Mouse (Mus musculus) neural tube, embryonic 14.5 days (tissue): Measurements from ENCODE around the gene Selenoo. TPM values are rescaled to one million over a fixed set of nuclear protein-coding genes. Genes with fewer than 3 reads are reported as not detected.

Experiments
- ATAC-seq: fragments of 200-750 bp; cut with Nextera tagmentation; 2 replicates; pipeline ENCODE4 v1.8.0; 2017; ENCODE audit warnings: low read depth, mild to moderate bottlenecking, moderate TSS enrichment, moderate library complexity
- H3K27ac ChIP-seq: fragments of 300-500 bp; sonication (generic); 2 replicates; pipeline ENCODE4 v1.5.1; 2014; ENCODE audit warnings: low read depth, mild to moderate bottlenecking, control low read depth, low read length, moderate library complexity, mixed read lengths
- H3K27me3 ChIP-seq: fragments of 300-500 bp; sonication (generic); 2 replicates; pipeline ENCODE4 v1.6.1; 2014; ENCODE audit warnings: low read length; ENCODE audit not compliant: control insufficient read depth, insufficient read depth
- H3K36me3 ChIP-seq: fragments of 300-500 bp; sonication (generic); 2 replicates; pipeline ENCODE4 v1.6.1; 2014; ENCODE audit warnings: low read length, mixed read lengths; ENCODE audit not compliant: control insufficient read depth, insufficient read depth
- H3K4me1 ChIP-seq: fragments of 300-500 bp; sonication (generic); 2 replicates; pipeline ENCODE4 v1.6.1; 2014; ENCODE audit warnings: low read length; ENCODE audit not compliant: control insufficient read depth, insufficient read depth
- H3K4me2 ChIP-seq: fragments of 300-500 bp; sonication (generic); 2 replicates; pipeline ENCODE4 v1.6.1; 2014; ENCODE audit warnings: mild to moderate bottlenecking, low read depth, low read length, control low read depth
- H3K4me3 ChIP-seq: fragments of 300-500 bp; sonication (generic); 2 replicates; pipeline ENCODE4 v1.5.1; 2014; ENCODE audit warnings: low read depth, low read length, control low read depth, mixed read lengths
- H3K9ac ChIP-seq: fragments of 300-500 bp; sonication (generic); replicated peaks from 2 replicates; pipeline ENCODE4 v1.6.1; 2014; ENCODE audit warnings: low read depth, mild to moderate bottlenecking, control low read depth, low read length, mixed read lengths
- H3K9me3 ChIP-seq: fragments of 300-500 bp; sonication (generic); 2 replicates; pipeline ENCODE4 v1.6.1; 2016; ENCODE audit warnings: low read length; ENCODE audit not compliant: control insufficient read depth
- WGBS: fragments of 180-500 bp; shearing (Covaris S2); extraction: QIAGEN DNeasy Blood & Tissue Kit; methylation state at CpG from one replicate; pipeline ENCODE4 v1.1.7; 2014; 5-methylcytosine and 5-hydroxymethylcytosine counted together
- polyA plus RNA-seq: library from polyadenylated mRNA; unstranded; fragments of >200 nt; fragmentation: Nextera tagmentation; extraction: Ambion mirVana; gene quantifications from 2 replicates; pipeline ENCODE4 v1.2.1, GENCODE M21; 2014

Selenoo gene
- polyA plus RNA-seq, 1 experiment from 2014 or later = 23.9 TPM

GRCm38 (mm10) chr15:89073993-89074603 lies 14.8 kb upstream of the Selenoo start:
- Histone ChIP-seq H3K27me3 (no peaks in the 10 kb centered on the region), H3K9me3 (no peaks in the 10 kb centered on the region), H3K36me3 (no peaks in the 10 kb centered on the region), H3K4me3 (no peak overlapping the region), H3K4me1 (peaks cover 24% of the 10 kb centered on the region), H3K27ac (no peak overlapping the region), H3K4me2 (no peak overlapping the region), H3K9ac (no peak overlapping the region; the same call in 1 of the 2 replicates)
- WGBS = 83% methylated on average over 10 of the region's 10 CpGs
- no peak for ATAC-seq

DNA sequence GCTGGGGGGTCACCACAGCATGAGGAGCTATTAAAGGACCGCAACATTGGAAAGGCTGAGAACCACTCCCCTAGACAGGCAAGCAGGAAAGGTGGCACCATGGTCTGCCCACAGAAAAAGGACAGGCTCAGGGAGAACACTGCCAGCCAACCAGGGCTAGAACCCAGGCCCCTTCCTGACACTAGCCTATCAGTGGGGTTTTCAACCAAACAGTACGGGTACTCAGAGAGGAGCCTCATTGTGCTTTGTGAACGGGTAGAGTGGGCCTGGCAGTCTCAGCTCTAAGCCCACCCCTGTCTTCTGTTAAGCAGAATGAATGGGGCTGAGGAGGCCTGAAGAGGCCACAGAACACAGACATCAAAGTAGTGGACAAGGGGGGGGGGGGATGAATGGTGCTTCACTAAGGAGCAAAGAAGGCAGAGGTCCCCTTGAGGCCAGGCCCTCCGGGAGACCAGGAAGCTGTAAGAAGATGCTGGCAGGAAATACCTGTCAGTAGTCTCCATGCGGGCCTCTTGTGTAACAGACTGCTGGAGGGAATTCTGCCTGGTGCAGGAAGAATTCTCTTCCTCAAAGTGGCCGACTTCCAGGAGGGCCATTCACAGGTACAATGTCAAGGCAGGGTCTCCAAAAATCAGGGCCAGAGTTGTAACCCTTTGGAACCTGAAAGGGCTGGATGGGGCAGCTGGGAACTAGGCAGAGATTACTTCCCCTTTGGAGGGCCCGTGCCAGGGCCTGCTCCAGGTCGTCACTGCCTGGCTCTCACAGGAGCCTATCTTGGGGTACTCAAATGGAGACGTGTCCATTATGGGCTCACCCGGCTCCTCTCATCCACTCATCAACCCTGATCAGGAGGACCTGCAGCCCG lies 14.0 kb upstream of the Selenoo start, which contains the start of gene Trabd:
Gene Trabd, plus strand, starts transcription at position 512 of the 865 bp plus-strand sequence.
- 31% methylated on average over 11 of the region's 11 CpGs for WGBS
- ATAC-seq = no peak; the same call in 1 of the 2 replicates
- peak within 1 kb of the TSS; percentile 81 for H3K27ac ChIP-seq

GRCm38 (mm10) chr15:89075478-89076147 lies 13.3 kb upstream of the Selenoo start:
- H3K27ac ChIP-seq = peak overlapping the region; percentile 81
- H3K36me3 ChIP-seq = no peaks in the 10 kb centered on the region
- peaks cover 24% of the 10 kb centered on the region for H3K4me1 ChIP-seq
- ATAC-seq = peak; percentile 91
- H3K4me2 ChIP-seq = peak overlapping the region; percentile 87
- H3K4me3 ChIP-seq = peak overlapping the region; percentile 77
- H3K9ac ChIP-seq = peak overlapping the region; percentile 85
- H3K27me3 ChIP-seq = no peaks in the 10 kb centered on the region
- 1% methylated on average over 41 of the region's 59 CpGs for WGBS
- H3K9me3 ChIP-seq = no peaks in the 10 kb centered on the region

More for the DNA sequence above, 14.0 kb upstream of the Selenoo start, which contains the start of gene Trabd:
- H3K4me1 ChIP-seq = peaks cover 24% of the 10 kb centered on the region
- H3K4me2 ChIP-seq = peak within 1 kb of the TSS; percentile 87
- no peaks in the 10 kb centered on the region for H3K9me3 ChIP-seq
- H3K9ac ChIP-seq = peak within 1 kb of the TSS; percentile 85
- H3K4me3 ChIP-seq = peak within 1 kb of the TSS; percentile 77
- no peaks in the 10 kb centered on the region for H3K27me3 ChIP-seq
- H3K36me3 ChIP-seq = no peaks in the 10 kb centered on the region

GRCm38 (mm10) chr15:89076156-89076731 lies 12.6 kb upstream of the Selenoo start:
- no peaks in the 10 kb centered on the region for H3K27me3 ChIP-seq
- H3K9me3 ChIP-seq = no peaks in the 10 kb centered on the region
- peak overlapping the region; percentile 87 for H3K4me2 ChIP-seq
- peak overlapping the region; percentile 81 for H3K27ac ChIP-seq
- WGBS = 0% methylated on average over 23 of the region's 39 CpGs
- H3K4me3 ChIP-seq = peak overlapping the region; percentile 77
- peaks cover 24% of the 10 kb centered on the region for H3K4me1 ChIP-seq
- H3K36me3 ChIP-seq = no peaks in the 10 kb centered on the region
- H3K9ac ChIP-seq = peak overlapping the region; percentile 85
- peak; percentile 72 for ATAC-seq

- Histone ChIP-seq H3K4me1 (peaks cover 24% of the 10 kb centered on the region), H3K27ac (no peak overlapping the region), H3K4me2 (no peak overlapping the region), H3K4me3 (no peak overlapping the region), H3K9ac (no peak overlapping the region), H3K27me3 (no peaks in the 10 kb centered on the region), H3K36me3 (peaks cover 16% of the 10 kb centered on the region; the same call in 1 of the 2 replicates), H3K9me3 (no peaks in the 10 kb centered on the region)
- ATAC-seq = no peak
- WGBS = 78% methylated on average over 9 of the region's 9 CpGs
Observed at GRCm38 (mm10) chr15:89078208-89078836, 10.6 kb upstream of the Selenoo start.

DNA sequence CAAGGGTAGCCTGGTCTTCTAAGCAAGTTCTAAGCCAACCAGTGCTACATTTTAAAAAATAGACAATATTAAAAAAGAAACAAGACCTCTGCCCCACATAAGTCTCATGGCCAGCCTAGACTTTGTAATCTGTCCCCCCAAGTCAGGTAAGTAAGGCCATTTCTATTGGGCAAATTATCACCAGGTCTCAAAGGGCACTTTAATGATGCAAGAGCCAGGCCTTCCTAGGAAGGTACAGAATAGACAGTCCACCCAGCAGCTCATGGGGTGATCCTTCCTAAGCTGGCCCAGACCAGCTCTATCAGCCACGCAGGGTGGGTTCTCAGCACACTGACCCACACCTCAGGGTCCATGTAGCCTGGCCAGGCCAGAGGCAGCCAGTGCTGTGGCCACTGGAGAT lies 5.0 kb upstream of the Selenoo start:
- no peak for ATAC-seq
- Histone ChIP-seq H3K4me1 (0 out of 2 replicates have a peak, but pooled peaks cover 6% of the 10 kb centered on the region), H3K9ac (no peak overlapping the region), H3K9me3 (no peaks in the 10 kb centered on the region), H3K4me3 (no peak overlapping the region), H3K27ac (no peak overlapping the region), H3K36me3 (peaks cover 41% of the 10 kb centered on the region), H3K4me2 (no peak overlapping the region), H3K27me3 (no peaks in the 10 kb centered on the region)
- 100% methylated on average over 1 of the region's 1 CpGs for WGBS

DNA sequence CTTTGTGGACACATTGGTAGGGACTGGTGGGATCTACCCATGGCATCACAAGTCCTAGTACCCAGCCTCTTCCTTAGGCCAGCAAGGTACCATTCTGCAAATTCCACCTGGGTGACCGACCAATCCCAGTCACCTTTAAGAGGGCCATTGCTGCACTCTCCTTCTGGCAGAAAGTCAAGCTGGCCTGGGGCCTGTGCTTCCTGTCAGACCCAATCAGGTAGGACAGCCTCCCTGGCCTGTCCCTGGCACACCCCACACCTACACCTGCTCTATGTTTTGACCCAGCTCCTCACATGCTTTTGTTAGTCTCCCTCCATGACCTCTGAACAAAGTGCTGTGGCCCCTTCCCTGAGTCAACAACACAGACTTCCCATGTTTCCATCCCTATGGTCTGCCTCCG lies 4.1 kb upstream of the Selenoo start:
- Histone ChIP-seq H3K4me2 (no peak overlapping the region), H3K9ac (no peak overlapping the region), H3K36me3 (peaks cover 41% of the 10 kb centered on the region), H3K4me3 (no peak overlapping the region), H3K4me1 (peaks cover 8% of the 10 kb centered on the region), H3K9me3 (no peaks in the 10 kb centered on the region), H3K27ac (no peak overlapping the region), H3K27me3 (peaks cover 3% of the 10 kb centered on the region; the same call in 1 of the 2 replicates)
- 93% methylated on average over 2 of the region's 2 CpGs for WGBS
- ATAC-seq = no peak

DNA sequence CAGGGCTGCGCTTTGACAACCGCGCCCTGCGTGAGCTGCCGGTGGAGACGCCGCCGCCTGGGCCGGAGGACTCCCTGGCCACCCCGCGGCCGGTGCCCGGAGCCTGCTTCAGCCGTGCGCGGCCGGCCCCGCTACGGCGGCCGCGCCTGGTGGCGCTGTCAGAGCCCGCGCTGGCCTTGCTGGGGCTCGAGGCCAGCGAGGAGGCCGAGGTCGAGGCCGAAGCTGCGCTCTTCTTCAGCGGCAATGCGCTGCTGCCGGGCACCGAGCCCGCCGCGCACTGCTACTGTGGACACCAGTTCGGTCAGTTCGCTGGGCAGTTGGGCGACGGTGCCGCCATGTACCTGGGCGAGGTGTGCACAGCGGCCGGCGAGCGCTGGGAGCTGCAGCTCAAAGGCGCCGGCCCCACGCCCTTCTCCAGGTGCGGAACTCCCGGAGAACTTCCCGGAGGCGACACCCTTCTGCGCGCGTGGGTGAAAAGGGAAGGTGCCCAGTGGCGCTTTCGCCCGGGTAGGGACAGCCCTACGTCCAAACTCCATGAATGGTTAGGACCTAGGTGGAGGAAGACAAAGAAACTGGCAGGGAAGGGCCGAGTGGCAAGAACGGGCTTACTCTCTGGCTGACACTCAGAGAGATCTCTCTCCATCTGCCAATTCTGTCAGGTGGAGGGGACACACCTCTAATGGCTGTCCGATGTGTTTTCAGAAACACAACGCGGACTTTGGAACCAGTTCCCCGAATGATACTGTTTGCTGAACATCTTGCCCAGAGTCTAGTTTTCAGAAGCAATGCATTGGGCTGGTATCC lies 566 bp downstream of the Selenoo start:
- H3K9me3 ChIP-seq = no peaks in the 10 kb centered on the region
- peak overlapping the region; percentile 99 for H3K4me3 ChIP-seq
- H3K36me3 ChIP-seq = peaks cover 41% of the 10 kb centered on the region
- H3K4me1 ChIP-seq = peaks cover 16% of the 10 kb centered on the region
- ATAC-seq = peak; percentile 57
- 3% methylated on average over 68 of the region's 68 CpGs for WGBS
- H3K4me2 ChIP-seq = peak overlapping the region; percentile 96
- peaks cover 3% of the 10 kb centered on the region; the same call in 1 of the 2 replicates for H3K27me3 ChIP-seq
- H3K9ac ChIP-seq = peak overlapping the region; percentile 93
- peak overlapping the region; percentile 64 for H3K27ac ChIP-seq
